Mouse (Mus musculus): ENCODE measurements at regions not wholly inside any gene's neighbourhood (a gene's known extent, or its start where the extent isn't known, plus 50 kb on each side); places are given as distances from the start of the nearest gene placed in this dataset.

DNA sequence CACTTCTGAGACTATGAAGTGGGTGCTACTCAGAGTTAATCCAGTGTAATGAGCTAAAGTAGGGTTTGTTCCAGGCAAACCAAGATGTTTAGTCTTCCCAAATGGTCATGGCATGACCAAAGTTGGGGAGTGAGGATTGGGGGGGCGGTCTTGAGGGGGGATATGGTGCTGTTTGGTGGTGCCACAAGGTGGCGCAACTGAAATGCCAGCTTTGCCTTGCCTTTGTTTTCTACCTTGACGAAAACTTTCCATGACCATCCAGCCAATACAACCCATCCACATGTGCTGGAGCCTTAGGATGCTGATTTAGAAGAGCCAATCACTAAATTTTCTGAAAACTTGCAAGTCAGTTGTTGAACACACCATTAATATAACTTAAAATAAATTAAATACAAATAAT, 358.9 kb downstream of the Bcor start:
- no peak for DNase-seq

GRCm38 (mm10) chrX:11801621-11802020, 358.5 kb downstream of the Bcor start:
- no peak for DNase-seq

GRCm38 (mm10) chrX:11802074-11802899, 357.9 kb downstream of the Bcor start:
- no peak for DNase-seq

GRCm38 (mm10) chrX:11803239-11803638, 356.9 kb downstream of the Bcor start:
- DNase-seq, result no peak

GRCm38 (mm10) chrX:11806896-11807252, 353.3 kb downstream of the Bcor start:
- no peak for DNase-seq

DNA sequence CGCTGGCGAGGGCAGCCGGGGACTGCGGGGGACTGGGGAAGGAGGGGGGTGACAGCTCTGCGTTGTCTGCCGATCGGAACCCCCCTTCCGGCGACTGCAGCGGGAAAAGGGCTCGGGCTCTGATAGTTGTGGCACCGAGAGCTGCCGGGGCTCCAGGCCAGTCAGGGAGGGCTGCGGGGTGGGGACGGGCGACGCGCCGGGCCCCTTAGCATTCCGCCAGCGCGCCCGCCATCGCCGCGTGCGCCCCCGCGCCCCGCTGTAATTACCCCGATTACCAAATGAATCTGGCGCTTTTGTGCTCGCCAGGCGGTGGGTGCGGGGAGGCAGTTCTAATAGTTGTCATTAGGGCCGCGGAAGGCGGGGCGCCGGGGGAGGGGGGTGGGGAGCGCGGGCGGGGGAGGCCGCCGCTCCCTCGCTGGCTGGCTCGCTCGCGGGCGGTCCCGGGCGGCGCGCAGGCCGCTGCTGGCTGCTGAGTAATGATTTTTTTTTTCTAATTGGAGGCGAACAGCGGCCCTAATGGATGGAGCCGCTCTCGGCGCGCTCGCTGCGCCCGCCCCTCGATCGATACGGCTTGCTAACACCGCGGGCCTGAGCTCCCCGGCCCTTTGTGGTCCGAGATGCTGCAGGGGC, 352.8 kb downstream of the Bcor start:
- no peak for DNase-seq

DNA sequence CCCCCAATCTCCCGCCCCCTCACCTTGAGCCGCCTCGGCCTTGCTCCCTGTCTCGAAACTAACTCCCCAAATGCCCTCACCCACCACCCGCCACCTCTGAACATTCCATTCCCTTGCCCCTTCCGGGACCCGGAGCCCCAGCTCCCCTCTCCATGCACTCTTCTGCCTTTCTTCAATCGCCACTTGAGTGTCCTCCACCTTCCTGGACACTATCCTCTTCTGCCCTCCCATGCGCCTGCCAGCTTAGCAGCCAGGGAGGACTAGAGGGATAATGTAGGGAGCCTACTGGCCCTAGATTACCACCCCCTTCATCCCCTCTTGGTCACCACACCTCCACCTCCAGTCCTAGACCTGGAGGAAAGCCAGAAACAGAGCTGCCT, 352.3 kb downstream of the Bcor start:
- DNase-seq, result no peak

DNA sequence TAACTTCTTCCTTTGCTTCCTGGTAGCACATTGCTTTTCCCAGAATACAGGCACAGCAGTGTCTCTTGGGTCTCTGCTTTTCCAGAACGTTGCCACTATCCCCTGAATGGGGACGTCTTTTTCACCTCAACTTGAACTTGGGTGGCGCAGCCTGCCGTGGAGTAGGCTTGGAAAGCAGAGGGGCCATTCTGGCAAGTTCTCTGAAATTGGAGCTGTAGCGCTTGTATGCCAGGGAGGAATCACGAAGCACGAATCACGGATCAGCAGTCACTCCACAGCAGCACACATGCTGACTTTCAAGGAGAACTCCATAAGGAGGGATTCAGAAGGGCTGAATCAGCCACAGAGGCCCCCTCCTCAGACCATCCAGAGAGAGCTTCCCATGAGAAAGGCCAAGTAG, 351.2 kb downstream of the Bcor start:
- DNase-seq, result no peak

GRCm38 (mm10) chrX:11814861-11815260, 345.3 kb downstream of the Bcor start:
- no peak for DNase-seq

DNA sequence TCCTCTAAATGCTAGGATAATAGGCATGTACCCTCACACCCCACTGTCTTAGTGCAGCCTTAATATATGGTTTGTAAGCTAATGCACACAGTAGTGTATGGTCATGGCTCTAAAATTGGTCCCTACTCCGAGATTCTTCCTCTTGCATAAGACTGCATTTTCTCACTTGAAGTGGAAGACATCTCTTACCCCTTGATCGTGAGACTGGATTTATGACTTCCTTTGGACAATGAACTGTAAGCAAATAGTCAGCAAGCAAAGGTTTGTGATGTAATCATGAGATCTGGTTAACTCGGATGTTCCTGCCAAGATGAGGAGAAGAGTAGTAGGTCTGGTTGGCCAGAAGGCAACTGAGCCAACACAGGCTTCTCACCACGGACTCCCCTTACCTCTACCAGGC, 344.3 kb downstream of the Bcor start:
- DNase-seq, result no peak

DNA sequence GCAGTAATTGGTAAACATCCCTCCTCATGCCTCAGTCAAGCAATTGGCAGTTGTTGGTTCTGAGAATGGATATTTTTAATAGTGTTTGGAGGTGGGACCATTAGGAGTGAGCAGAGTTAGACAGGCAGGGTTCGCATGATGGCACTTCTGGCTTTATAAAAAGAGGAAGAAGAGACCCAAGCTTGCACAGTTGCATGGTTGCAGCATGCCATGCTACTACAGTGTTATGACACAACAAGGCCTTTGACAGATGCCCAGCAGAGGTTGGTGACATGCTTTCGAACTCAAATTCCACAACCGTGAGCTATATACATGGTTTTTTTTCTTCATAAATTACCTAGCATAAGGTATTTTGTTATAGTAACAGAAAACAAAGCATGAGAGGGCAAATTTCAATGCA, 341.5 kb downstream of the Bcor start:
- DNase-seq, result no peak

- DNase-seq, result no peak
Measured at GRCm38 (mm10) chrX:11821165-11821564, 339.0 kb downstream of the Bcor start.

DNA sequence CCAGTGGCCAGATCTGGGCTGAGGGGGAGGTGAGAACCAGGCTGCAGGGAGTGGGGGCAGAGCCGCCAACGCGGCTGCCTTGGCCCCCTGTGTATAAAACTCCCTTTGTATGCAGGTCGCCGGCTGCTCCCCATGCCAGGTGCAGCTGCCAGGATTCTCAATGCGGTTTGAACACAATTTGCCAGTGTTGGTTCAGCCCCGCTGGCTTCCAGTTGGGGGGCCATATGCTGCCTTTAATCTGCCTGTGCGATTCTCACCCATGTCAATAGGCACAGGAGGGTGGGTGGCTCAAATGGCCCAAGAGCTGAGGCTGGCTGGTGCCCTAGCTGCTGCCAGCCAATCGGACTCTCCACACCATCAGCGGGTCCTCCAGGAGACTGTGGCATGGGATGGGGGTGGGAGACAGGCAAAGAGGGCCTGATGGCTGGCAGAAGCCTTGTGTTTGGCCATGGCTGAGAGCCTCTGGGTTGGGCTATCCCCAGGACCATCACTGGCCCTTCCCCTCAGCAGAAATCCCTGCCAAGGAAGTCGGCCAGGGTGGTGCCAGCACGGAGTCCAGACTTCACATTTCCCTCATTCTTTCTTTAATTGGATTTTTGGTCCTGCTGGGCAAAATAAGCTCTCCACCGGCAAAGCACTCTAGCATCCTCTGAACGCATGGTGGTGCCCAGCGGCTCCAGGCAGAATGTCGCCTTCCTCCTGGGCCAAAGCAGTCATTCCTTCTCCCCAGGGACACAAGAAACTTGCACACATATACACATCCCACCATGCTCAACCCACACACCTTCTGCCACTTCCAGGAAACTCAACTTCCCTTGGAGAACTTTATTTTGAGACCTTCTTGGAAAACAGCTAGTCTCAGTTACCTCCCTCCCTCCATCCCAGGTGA, 338.0 kb downstream of the Bcor start:
- peak; percentile 84 for DNase-seq

- no peak for DNase-seq
Measured at GRCm38 (mm10) chrX:11825948-11826347, 334.2 kb downstream of the Bcor start.

- DNase-seq, result no peak
Measured at GRCm38 (mm10) chrX:11826737-11827408, 333.3 kb downstream of the Bcor start.

DNA sequence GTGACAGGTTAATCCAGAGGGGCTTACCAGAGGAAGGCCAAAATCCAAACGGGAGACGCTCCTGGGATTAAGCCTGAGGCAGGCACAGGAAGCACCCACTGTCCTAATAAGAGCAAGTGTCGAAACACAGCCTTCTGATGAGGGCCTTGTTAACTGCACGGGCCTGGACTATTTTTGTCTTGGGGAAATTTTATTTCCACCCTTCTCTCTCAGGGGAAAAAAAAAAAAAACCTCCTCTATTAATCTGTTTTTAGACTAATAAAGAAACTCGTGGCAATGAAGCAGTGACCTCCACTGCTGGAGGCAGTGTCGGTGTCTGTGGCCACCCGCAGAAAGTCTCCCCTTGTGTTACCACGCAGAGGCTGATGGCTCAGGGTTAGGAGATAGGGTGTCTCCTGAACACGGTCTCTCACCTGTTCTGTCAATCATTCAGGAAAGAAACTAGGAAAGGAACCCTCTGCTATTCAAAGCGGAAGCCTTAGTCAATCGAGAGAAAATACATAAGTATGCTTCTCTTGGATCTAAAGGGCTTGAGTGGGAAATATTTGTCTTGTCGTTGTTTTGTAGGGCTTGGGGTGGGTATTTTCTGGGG, 330.6 kb downstream of the Bcor start:
- no peak for DNase-seq

- DNase-seq, result no peak
Measured at GRCm38 (mm10) chrX:11837566-11837965, 322.6 kb downstream of the Bcor start.

- peak; percentile 41 for DNase-seq
Measured at GRCm38 (mm10) chrX:11839665-11840245, 320.4 kb downstream of the Bcor start.

GRCm38 (mm10) chrX:11840319-11841035, 319.7 kb downstream of the Bcor start:
- no peak for DNase-seq

DNA sequence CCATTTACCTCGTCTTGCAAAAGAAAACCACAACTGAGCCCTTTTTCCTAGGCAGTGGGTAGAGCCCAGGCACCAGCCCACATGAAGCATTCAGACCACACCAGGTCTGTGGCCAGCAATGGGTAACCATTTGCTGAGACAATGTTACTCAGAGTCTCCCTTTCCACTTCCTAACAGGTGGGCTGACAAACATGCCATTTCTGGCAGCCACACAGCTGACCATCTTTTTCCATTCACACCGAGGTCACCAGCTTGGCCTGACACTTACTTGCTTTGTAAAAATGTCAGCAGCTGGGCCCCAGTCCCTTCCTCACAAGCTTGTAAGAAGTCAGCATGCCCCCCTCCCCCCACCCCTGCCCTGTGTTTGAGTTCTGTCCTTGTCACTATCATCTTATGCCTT, 314.6 kb downstream of the Bcor start:
- no peak for DNase-seq

- no peak for DNase-seq
Measured at GRCm38 (mm10) chrX:11855910-11856309, 304.2 kb downstream of the Bcor start.

DNA sequence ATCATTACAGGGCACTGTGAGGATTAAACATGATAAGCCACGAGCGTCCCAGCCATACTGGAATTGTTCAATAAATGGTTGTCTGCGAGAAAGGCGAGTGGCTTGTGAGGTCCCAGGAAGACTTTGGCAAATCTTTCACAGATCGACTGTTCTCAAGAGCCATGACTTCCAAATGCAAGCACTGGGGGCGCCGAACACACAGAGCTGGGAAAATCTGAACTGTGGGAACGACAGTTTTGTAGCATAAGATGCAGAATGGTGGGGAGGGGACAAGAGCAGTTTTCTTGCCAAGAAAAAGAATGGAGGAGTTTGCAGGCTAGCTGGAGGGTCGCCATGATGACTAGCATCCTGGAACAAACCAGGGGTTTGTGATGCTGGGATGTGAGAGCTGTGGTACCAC, 300.8 kb downstream of the Bcor start:
- no peak for DNase-seq

All from cerebellum, adult 8-10 months (tissue).